Mouse (Mus musculus) ES-E14 (cell line): ENCODE data around the gene H2-T24.
"Not testable (repeated sequence)": the region's sequence is repeated elsewhere in the genome, so short reads cannot be mapped to it uniquely, and the experiment has no call there.

Experiments used
- CHD2 ChIP-seq: IDR thresholded peaks from 2 replicates; pipeline ENCODE4 v1.6.1; 2014; ENCODE audit warnings: mild to moderate bottlenecking, low read depth, low read length, inconsistent platforms
- HCFC1 ChIP-seq: IDR thresholded peaks from 2 replicates; pipeline ENCODE4 v1.6.1; 2012; ENCODE audit warnings: low read length, inconsistent platforms, borderline replicate concordance; ENCODE audit not compliant: insufficient read depth
- MAFK ChIP-seq: IDR thresholded peaks from 2 replicates; pipeline ENCODE4 v1.6.1; 2014; ENCODE audit warnings: mild to moderate bottlenecking, low read depth, low read length, inconsistent platforms; ENCODE audit not compliant: insufficient read depth
- ZC3H11A ChIP-seq: IDR thresholded peaks from 2 replicates; pipeline ENCODE4 v1.6.1; 2012; ENCODE audit warnings: low read depth, mild to moderate bottlenecking, inconsistent platforms, low read length, borderline replicate concordance
- ZNF384 ChIP-seq: IDR thresholded peaks from 2 replicates; pipeline ENCODE4 v1.6.1; 2012; ENCODE audit warnings: low read depth, low read length, inconsistent platforms

DNA sequence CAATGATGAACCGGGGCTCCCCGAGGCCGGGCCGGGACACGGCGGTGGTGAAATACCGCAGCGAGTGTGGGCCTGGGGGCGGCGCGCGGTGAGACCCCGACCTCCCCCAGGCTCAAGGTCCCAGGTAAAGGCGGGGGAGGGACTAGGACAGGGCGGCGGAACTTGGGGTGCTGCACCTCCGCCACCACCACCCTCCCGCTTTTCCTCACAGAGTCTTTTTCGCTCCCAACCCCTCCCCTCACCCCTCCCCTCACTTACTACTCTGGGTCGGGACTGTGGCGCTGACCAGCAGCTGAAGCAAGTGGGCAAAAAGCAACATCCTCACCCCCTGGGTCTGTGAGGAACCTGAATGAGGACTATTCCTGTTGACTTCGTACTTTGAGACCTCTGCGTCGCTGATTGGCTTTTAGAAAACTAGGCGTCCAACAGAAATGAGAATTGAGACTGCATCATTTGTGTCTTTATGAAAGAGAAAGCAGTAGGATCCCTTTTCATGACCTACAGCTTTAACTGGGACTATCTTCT, 12.1 kb upstream of the H2-T24 start, which contains the start of gene H2-T23:
- not testable (repeated sequence) for TF ChIP-seq MAFK, ZC3H11A, CHD2, HCFC1, ZNF384
